Mouse (Mus musculus) spleen, adult 2 months (tissue): ENCODE measurements around the gene Syngr1.

ENCODE experiments used
- CTCF ChIP-seq: fragments of 200-500 bp; IDR thresholded peaks from 2 replicates; pipeline ENCODE4 v1.5.1; 2011; ENCODE audit warnings: mild to moderate bottlenecking, inconsistent platforms; ENCODE audit not compliant: insufficient read depth, insufficient read length, insufficient replicate concordance; ENCODE audit errors: extremely low read depth
- POLR2A ChIP-seq: fragments of 200-500 bp; IDR thresholded peaks from 2 replicates; pipeline ENCODE4 v1.6.1; 2011; ENCODE audit warnings: low read depth, low read length, inconsistent platforms

- TF ChIP-seq CTCF = no peak
- TF ChIP-seq POLR2A = no peak
Observed at GRCm38 (mm10) chr15:80058151-80058550, 33.0 kb upstream of the Syngr1 start.
